10 mouse cellular contexts compared by ENCODE assay signal in genomic region chr2:119803618-119804274, GRCm38 (mm10). TPM values are rescaled to one million over a fixed set of nuclear protein-coding genes. Genes with fewer than 3 reads are reported as not detected.
DNase-seq lines count a peak whose midpoint lies in the region; ATAC-seq and TF ChIP-seq lines count a peak whose summit lies in the region.
"Had no signal": no experiment of that assay in that cellular context is flagged by ENCODE, and none has a peak within 500 bp of the region (broad histone marks: within the 10 kb centered on the region; RNA-seq: fewer than 3 reads in every experiment).

No protein-coding gene starts in this region.

- H3K4me2 ChIP-seq in kidney, embryonic 15.5 days: no peak overlapping the region
- H3K4me2 ChIP-seq in midbrain, embryonic 16.5 days (ENCODE audit: low read length): no peak overlapping the region
- H3K4me2 ChIP-seq: liver, embryonic 12.5 days had no signal

- DNase-seq in kidney, postnatal 10 days: no peak
- DNase-seq in ES-E14 (ENCODE audit: low read depth, low spot score): no peak
- DNase-seq in urinary bladder, adult 18-20 months (ENCODE audit: low spot score in 2 of 2): no peak
- DNase-seq in urinary bladder, postnatal 4 days (ENCODE audit: low spot score in 2 of 2): no peak

- no peak overlapping the region for H3K9ac ChIP-seq in kidney, embryonic 15.5 days
- H3K9ac ChIP-seq in ES-E14 (ENCODE audit: insufficient read depth, low read depth, low read length, poor library complexity, severe bottlenecking): peak overlapping the region; percentile 44; the same call in 1 of the 2 replicates
- H3K9ac ChIP-seq in midbrain, embryonic 16.5 days (ENCODE audit: low read depth, low read length): no peak overlapping the region
- H3K9ac ChIP-seq: liver, embryonic 12.5 days had no signal

- TF ChIP-seq CTCF in cortical plate, adult 2 months (IDR thresholded peaks at IDR 0.05; ENCODE audit: extremely low read depth, insufficient read depth, low read length): no peak

- no peak for ATAC-seq in kidney, embryonic 15.5 days (replicated peaks; ENCODE audit: low FRiP score)
- ATAC-seq in midbrain, embryonic 16.5 days: no peak
- ATAC-seq: liver, embryonic 12.5 days had no signal

- H3K27me3 ChIP-seq in kidney, embryonic 15.5 days: peaks cover 14% of the 10 kb centered on the region
- H3K27me3 ChIP-seq in midbrain, embryonic 16.5 days (ENCODE audit: control insufficient read depth, insufficient read depth, low read depth, low read length): peaks cover 6% of the 10 kb centered on the region

- peaks cover 56% of the 10 kb centered on the region for H3K4me1 ChIP-seq in kidney, embryonic 15.5 days
- H3K4me1 ChIP-seq in ES-E14 (ENCODE audit: control insufficient read depth in 2 of 2, insufficient read depth in 2 of 2, low read length in 2 of 2, poor library complexity in 1 of 2): peaks cover 17 to 42% of the 10 kb centered on the region in 2 experiments; a peak in 3 of 4 replicates
- peaks cover 12% of the 10 kb centered on the region for H3K4me1 ChIP-seq in cortical plate, adult 2 months (ENCODE audit: control insufficient read depth, insufficient read depth, low read length)
- H3K4me1 ChIP-seq in midbrain, embryonic 16.5 days (ENCODE audit: control insufficient read depth, insufficient read depth, low read length): peaks cover 38% of the 10 kb centered on the region

- 38% methylated on average over 6 of the region's 6 CpGs for WGBS in kidney, embryonic 15.5 days
- WGBS in midbrain, embryonic 16.5 days: 7% methylated on average over 6 of the region's 6 CpGs

- no peaks in the 10 kb centered on the region for H3K9me3 ChIP-seq in kidney, embryonic 15.5 days (replicated peaks)
- H3K9me3 ChIP-seq in ES-E14 (ENCODE audit: control insufficient read depth, insufficient read depth, low read depth, low read length): no peaks in the 10 kb centered on the region
- no peaks in the 10 kb centered on the region for H3K9me3 ChIP-seq in midbrain, embryonic 16.5 days (replicated peaks; ENCODE audit: control insufficient read depth, low read length, poor library complexity, severe bottlenecking)
- H3K9me3 ChIP-seq: liver, embryonic 12.5 days had no signal

- in situ Hi-C loops in ES-E14 (cut with MboI; ENCODE audit: low sequenced_read_pairs in 2 of 2, unreplicated experiment in 2 of 2): no loop called here

- peaks cover 19% of the 10 kb centered on the region; the same call in 1 of the 2 replicates for H3K36me3 ChIP-seq in kidney, embryonic 15.5 days
- peaks cover 19% of the 10 kb centered on the region; the same call in 1 of the 2 replicates for H3K36me3 ChIP-seq in ES-E14 (ENCODE audit: control insufficient read depth, insufficient read depth, low read length, poor library complexity, severe bottlenecking)
- H3K36me3 ChIP-seq in midbrain, embryonic 16.5 days (ENCODE audit: control insufficient read depth, insufficient read depth, low read length): peaks cover 6% of the 10 kb centered on the region; the same call in 1 of the 2 replicates
- H3K36me3 ChIP-seq: liver, embryonic 12.5 days had no signal

- no peak overlapping the region for H3K4me3 ChIP-seq in kidney, embryonic 15.5 days (replicated peaks)
- peak overlapping the region; percentile 5 to 13; a peak in 2 of 4 replicates for H3K4me3 ChIP-seq in ES-E14 (ENCODE audit: insufficient read depth in 1 of 2, low read depth in 1 of 2, low read length in 2 of 2, poor library complexity in 1 of 2, severe bottlenecking in 1 of 2)
- H3K4me3 ChIP-seq in cortical plate, adult 2 months (ENCODE audit: insufficient read depth, low read length): no peak overlapping the region
- no peak overlapping the region for H3K4me3 ChIP-seq in midbrain, embryonic 16.5 days (ENCODE audit: low read depth, low read length)
- H3K4me3 ChIP-seq: erythroblast, embryonic 14.5 days; liver, embryonic 12.5 days had no signal

- peak overlapping the region; percentile 38 for H3K27ac ChIP-seq in kidney, embryonic 15.5 days
- peak overlapping the region; percentile 56; the same call in 1 of the 2 replicates for H3K27ac ChIP-seq in ES-E14 (ENCODE audit: insufficient read depth, low read depth, low read length, poor library complexity, severe bottlenecking)
- peak overlapping the region; percentile 75 for H3K27ac ChIP-seq in cortical plate, adult 2 months (ENCODE audit: insufficient read depth, low read length)
- 0 out of 2 replicates have a peak overlapping the region, but pooled peaks have one; percentile 1 for H3K27ac ChIP-seq in midbrain, embryonic 16.5 days (ENCODE audit: low read length)
- H3K27ac ChIP-seq: liver, embryonic 12.5 days had no signal

- no peak for TF ChIP-seq POLR2A in cortical plate, adult 2 months (IDR thresholded peaks at IDR 0.05; ENCODE audit: extremely low read depth, insufficient read depth, low read length)

TF ChIP-seq in ES-E14, 5 proteins besides CTCF, POLR2A, EP300 and RAD21:
- TF ChIP-seq MAFK (IDR thresholded peaks at IDR 0.05; ENCODE audit: insufficient read depth, low read depth, low read length) (no peak), ZC3H11A (IDR thresholded peaks at IDR 0.05; ENCODE audit: borderline replicate concordance, low read depth, low read length) (no peak), CHD2 (IDR thresholded peaks at IDR 0.05; ENCODE audit: low read depth, low read length) (no peak), HCFC1 (IDR thresholded peaks at IDR 0.05; ENCODE audit: borderline replicate concordance, insufficient read depth, low read length) (no peak), ZNF384 (IDR thresholded peaks at IDR 0.05; ENCODE audit: low read depth, low read length) (no peak)
TF ChIP-seq in ES-E14: peak in this region for 0.

RNA-seq across cellular contexts. Expression of gene Tyro3, which starts 6.2 kb away (rescaled TPM):
- polyA plus RNA-seq in kidney, embryonic 15.5 days (2015; fragmentation: Nextera tagmentation; extraction: Ambion mirVana): 12.3 and 13.0 TPM in 2 replicates
- total RNA-seq in ES-E14 (2012; rRNA removed): 66.2 and 127 TPM in 2 replicates
- 164 and 169 TPM in 2 replicates for polyA plus RNA-seq in cortical plate, adult 2 months (2012; rRNA removed)
- 20.0 and 24.4 TPM in 2 replicates for polyA plus RNA-seq in midbrain, embryonic 16.5 days (2015; fragmentation: Nextera tagmentation; extraction: Ambion mirVana)
- polyA plus RNA-seq: erythroblast, embryonic 14.5 days had no signal

RNA-seq across cellular contexts. Expression of gene Rpap1, which starts 16.4 kb away (rescaled TPM):
- polyA plus RNA-seq in kidney, embryonic 15.5 days (2015; fragmentation: Nextera tagmentation; extraction: Ambion mirVana): 29.9 and 34.1 TPM in 2 replicates
- total RNA-seq in ES-E14 (2012; rRNA removed): 46.6 and 81.9 TPM in 2 replicates
- polyA plus RNA-seq in cortical plate, adult 2 months (2012; rRNA removed): 14.6 and 15.4 TPM in 2 replicates
- 16.9 and 17.5 TPM in 2 replicates for polyA plus RNA-seq in midbrain, embryonic 16.5 days (2015; fragmentation: Nextera tagmentation; extraction: Ambion mirVana)

RNA-seq across cellular contexts. Expression of gene Ltk, which starts 43.5 kb away (rescaled TPM):
- polyA plus RNA-seq in kidney, embryonic 15.5 days (2015; fragmentation: Nextera tagmentation; extraction: Ambion mirVana): 0.53 and 0.95 TPM in 2 replicates
- total RNA-seq in ES-E14 (2012; rRNA removed): 0.85 and 2.8 TPM in 2 replicates
- polyA plus RNA-seq in cortical plate, adult 2 months (2012; rRNA removed): 63.2 and 74.8 TPM in 2 replicates
- 2.0 and 2.7 TPM in 2 replicates for polyA plus RNA-seq in midbrain, embryonic 16.5 days (2015; fragmentation: Nextera tagmentation; extraction: Ambion mirVana)
- total RNA-seq: hematopoietic stem cell, adult 5-6 weeks had no signal
- polyA plus RNA-seq: erythroblast, embryonic 14.5 days had no signal

Comparison
In these comparisons a context has a peak if more than half of its experiments do, and no peak if none do; other contexts are left out.
1. H3K27ac ChIP-seq: peak in every context shown above with its lines; median percentile 75 in cortical plate, adult 2 months; 56 in ES-E14; 38 in kidney, embryonic 15.5 days; 1 in midbrain, embryonic 16.5 days.
2. H3K4me3 ChIP-seq: peak in ES-E14 (2 of 2); none in kidney, embryonic 15.5 days (single experiment), cortical plate, adult 2 months (single experiment) and midbrain, embryonic 16.5 days (single experiment).
3. RNA of gene Ltk, which starts 43.5 kb away (polyA plus RNA-seq): 63.2 to 74.8 TPM in cortical plate, adult 2 months; 2.0 to 2.7 TPM in midbrain, embryonic 16.5 days and 0.53 to 0.95 TPM in kidney, embryonic 15.5 days; every median in the first group is over 10 times any median in the second.